Mouse (Mus musculus) adrenal gland, adult 2 months (tissue): ENCODE measurements around the gene Fxyd3. TPM values are rescaled to one million over a fixed set of nuclear protein-coding genes. Genes with fewer than 3 reads are reported as not detected.
A peak's percentile ranks its signal among the peaks of the same experiment; 100 is the strongest.

Source experiments
- DNase-seq: peaks from one replicate; pipeline ENCODE4 v3.0.0; 2021
- polyA plus RNA-seq: library from polyadenylated mRNA; depleted of rRNA; stranded (reverse); fragments of >200 nt; gene quantifications from 2 replicates; pipeline ENCODE4 v1.2.3, GENCODE M21; 2012
- total RNA-seq, 2 experiments: library from RNA; stranded (reverse); gene quantifications; 2 replicates each; pipeline ENCODE4 v1.2.3; 2021

Gene Fxyd3
- total and polyA plus RNA-seq, 3 experiments = 0.04 to 3.4 (median 1.3) TPM

DNA sequence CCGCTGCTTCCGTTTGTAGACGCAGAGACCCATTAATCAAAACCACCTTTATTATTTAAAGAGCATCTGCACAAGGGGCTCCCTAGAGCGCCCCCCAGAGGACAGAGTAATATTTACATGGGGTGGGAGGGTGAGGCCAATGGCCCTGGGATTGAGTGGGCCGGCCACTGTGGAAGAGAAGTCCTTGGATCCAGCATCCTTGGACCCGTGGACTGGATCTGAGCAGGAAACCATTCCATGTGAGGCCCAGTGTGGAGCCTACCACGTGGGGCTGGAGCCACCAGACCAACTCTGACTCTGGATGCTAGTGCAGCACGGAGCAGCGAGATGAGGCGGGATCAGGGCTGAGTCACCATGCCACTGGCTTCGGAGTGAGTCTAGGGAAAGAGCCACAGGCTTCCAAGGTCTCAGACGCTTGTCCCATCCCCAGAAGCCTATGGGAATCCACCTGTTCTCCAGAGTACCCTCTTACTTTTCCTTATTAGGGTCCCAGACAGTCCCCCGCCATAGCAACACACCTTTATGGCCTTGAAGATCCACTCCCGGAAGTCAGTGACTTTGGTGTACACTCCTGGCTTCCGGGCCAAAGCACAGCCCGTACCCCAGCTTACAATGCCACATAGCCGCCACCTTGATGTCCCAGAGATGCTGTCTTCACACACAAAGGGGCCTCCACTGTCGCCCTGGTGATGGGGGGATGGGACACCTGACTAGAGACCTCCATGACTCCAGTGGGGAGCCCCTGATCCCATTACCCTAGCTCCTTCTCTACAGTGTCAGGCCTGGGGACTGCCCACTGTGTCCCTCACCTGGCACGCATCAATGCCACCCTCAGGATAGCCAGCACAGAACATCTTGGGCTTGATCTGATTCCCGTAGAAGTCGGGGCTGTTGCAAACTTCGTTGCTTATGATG is 22.4 kb upstream of the Fxyd3 start:
- peak; percentile 81 for DNase-seq

DNA sequence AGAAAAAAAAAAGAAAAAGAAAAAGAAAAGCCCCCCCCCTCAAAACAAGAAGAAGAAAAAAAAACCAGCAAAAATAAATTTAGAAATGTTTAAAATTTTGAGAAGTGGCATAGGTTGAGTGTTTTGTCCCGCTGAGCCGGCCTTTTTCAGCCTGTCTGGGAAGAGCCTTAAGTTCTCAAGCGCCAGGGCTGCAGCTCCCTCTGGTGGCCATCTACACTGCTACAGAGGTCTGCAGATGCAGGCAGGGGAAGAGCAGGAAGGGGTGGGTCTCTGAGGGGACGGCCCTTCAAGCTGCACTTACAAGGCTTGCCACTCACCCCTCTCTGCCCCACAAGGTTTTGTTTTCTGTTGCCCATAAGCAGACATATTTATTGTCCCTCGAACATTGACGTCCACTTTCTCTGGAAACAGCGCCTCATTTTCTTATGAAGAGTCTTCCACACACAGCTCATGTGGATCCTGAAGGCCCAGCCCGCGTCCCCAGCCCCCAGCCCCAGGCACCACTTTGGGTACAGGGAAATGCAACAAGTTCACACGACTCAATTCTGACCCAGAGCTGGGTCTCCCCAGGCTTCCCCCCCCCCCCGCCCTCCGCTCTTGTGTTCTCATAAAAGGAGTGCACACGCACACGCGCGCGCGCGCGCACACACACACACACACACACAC is 21.2 kb upstream of the Fxyd3 start:
- peak; percentile 89 for DNase-seq

DNA sequence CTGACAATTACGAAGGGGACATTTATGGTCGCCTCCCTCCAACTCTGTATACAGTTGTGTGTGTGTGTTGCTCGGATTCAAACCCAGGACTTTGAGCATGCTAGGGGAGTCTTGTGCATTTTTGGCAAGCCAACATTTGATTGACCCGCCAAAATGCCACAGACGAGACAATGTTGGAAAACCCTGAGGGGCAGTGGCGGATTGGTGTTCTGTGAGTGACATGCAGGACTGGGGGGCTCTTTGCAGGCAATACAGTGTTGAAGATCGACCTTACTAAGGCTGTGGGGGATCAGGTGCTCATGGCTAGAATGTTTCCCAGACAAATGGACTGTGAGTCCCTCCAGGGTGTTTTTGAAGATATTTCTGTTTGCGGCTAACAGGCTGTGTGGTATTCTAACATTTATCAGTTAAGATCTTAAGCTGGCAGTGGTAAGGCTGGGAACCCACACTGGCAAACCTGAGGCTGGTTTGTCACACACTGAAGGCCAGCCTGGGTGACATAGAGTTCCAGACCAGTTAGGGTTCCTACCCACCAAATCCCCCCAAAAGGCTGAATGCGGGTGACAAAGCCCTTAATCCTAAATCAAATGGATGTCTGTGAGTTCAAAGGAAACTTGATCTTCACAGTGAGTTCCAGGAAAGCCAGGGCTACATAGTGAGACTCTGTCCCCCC is 20.5 kb upstream of the Fxyd3 start:
- DNase-seq = no peak

DNA sequence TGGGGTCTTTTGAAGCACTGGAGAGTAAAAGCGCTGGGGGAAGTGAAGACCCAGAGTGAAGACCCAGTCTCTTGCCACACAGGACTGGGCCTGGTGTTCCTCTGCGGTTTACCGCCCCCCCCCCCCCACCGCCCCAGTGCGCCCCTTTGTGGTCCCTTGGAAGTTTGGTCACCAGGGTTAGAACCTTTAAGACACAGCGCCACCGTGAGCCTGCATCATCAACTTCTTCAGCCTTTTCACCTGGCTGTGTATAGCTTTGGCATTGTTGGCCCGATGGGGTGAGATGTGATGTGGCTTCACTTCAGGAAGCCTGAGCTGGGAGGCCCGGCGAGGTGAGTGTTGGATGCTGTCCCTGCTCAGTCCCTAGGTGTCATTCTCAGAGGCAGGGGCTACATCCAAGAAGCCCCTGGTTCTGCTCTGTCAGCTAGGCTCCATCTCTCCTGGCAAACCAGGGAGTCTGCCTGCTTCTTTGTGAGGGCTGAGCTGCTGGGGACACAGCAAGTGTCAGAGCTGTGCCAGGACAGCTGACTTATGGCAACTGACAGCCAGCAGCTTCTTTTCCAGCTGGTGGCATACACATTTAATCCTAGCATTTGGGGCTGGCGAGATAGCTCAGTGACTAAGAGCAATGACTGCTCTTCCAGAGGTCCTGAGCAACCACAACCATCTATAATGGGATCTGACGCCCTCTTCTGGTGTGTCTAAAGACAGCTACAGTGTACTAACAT is 18.4 kb upstream of the Fxyd3 start:
- DNase-seq = no peak

DNA sequence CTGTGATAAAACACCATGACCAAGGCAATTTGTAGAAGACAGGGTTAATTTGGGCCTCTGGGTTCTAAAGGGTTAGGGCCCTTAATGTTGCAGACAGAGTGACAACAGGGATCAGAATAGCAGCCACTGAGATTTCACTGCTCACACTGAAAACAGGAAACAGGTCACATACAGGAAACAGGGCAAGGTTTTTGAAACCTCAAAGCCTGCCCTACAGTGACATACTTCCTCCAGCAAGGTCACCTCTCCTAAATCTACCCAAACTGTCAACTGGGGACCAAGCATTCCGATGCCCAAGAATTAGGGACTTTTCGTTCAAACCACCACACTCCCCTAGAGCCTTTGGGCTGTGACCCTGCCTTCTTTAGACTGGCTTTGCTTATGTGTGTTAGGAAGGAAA is 13.2 kb upstream of the Fxyd3 start:
- DNase-seq = no peak

DNA sequence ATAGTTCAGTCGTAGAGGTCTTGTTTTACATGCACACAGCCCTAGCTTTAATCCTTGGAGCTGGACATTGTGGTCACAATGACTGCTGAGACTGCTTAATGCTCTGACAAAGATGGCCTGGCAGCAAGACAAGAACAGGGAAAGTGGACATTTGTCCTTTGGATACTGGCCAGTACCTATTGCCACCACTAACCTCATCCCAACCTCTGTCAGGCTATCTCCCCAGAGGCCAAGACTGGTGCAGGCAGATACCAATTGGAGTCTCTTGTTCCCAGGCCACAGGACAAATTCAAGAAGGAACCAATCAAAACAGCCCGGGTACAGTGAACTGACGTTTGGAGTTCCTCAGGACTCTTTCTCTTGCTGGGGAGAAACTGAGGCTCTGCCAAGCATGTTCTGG is 11.7 kb upstream of the Fxyd3 start:
- DNase-seq = peak; percentile 38

DNA sequence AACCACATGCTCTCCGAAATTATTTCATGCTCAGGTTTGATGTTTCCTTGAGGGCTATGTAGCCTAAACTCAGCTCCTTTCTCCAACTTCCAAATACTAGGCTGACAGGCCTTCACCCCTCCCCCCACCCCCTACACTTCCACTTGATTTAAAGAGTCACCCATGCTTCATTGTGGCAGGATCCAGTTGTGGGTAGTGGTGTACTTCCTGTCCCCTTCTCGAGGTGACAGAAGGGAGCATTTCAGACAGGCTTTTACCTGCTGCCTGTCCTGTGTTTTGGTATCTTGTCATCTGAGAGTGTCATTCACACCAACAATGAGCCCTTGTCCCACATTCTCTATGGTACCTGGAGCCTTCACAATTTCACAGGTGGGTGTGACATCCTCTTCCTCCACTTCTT is 10.8 kb upstream of the Fxyd3 start:
- no peak for DNase-seq

DNA sequence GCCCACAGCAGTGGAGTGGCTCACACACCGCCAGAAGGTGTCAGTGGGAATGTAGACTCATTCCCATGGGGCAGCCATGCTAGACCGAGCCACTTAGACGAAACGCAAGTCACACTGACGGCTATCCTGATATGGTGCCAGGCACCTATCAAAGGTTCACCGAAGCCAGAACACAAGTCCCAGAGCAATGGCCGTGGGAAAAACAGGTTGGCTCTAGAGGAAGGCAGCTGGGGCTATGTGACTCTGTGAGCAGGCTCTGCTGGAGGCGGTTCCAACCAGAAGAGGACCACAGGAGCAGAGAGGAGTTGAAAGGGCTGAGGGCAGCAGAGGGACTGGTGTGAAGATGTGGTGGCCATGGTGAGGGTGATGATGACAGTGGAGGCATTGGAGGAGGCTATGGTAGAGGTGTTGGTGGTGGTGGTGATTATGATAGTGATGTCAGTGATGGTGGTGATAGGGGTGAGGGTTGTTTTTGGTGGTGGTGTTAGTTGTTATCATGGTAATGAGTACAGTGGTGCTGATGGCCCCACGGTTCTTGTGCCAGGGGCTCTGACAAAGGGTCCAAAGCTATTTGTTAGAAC is 9.8 kb upstream of the Fxyd3 start:
- no peak for DNase-seq

DNA sequence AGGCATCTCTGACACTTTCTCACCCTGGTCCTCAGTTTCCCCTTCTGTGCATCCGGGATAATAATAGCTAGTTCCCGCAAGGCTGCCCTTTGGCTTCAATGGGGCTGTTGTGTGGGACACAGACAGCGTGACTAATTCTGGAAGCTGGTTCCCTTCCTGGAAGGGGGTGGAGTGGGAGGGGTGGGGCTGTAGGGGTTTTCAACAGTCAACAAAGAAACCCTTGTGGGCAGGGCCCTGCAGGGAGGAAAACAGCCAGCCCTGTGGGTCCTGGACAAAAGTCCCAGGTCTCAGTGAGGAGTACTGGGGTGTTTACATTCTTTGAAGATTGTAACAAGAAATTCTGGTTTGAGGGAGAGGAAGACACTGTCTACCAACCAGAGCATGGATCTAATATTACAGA is 8.7 kb upstream of the Fxyd3 start:
- peak; percentile 56 for DNase-seq

DNA sequence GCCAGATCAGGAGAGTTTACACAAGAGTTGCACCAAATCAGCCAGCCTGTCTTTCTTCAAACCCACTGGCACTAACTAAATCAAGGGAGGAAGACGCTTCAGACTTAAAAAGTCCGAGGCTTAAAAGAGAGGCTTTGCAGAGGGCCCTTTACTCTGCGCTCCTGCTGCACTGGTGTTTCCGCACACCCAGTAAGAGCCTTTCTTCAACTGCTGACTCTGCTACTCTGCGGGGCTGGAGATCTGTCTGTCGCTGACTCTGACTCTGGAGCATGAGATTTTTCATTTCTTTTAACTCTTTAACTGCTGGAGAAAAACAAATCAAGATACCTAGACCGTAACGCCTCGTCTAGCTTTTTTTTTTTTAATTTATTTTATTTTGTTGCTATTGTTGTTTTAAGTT is 7.6 kb upstream of the Fxyd3 start:
- no peak for DNase-seq

DNA sequence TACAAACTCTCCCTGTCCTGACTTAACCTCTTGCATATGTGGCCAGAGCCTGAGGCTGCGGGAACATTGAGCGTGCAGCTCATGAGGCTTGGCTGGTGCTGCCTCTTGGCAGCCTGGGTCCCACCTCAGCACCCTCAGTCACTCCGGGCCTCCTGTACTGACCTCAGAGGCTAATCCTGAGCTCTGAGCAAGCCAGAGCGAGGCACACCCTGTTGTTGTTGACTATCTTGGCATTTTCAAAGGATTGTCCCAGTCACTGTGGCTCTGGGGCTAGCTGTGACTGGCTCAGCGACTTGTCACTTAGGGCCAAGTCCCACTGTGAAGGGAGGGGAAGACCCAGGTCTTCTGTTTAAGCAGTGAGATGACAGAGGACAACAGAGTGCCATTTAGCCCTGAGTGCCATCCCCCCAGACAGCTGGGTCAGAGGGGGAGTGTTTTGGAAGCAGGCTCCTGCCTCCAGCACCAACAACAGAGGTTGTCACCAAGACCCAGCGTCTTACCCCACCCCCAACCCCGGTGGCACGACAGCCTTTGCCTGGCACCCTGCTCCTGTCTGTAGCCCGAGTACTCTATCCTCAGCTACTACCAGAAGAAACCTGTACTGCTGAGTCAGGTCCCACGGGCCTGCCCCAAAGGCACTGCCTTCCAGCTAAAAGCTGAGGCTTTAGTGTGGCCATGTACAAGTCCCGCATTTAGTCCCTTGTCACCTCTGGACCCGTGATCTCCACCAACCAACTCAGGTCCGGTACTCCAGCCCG is 6.5 kb upstream of the Fxyd3 start:
- DNase-seq = peak; percentile 51

DNA sequence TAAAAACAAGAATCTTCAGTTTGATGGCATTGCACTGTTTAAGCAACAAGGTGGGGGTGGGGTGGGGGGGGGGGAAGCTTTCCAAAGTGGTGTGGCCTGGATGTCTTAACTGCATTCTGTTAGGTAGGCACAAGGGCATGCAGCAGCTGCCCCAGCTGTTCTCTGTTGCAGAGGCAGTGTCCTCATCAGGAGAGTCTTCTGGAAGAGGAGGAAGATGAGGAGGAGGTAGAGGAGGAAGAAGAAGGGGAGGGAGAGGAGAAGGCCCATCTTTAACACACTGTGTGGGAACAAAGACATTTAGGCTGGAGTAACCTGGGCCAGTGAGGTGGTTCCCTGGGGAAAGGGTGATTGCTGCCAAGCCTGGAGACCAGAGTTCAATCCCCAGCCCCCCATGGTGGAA is 5.6 kb upstream of the Fxyd3 start:
- DNase-seq = no peak

DNA sequence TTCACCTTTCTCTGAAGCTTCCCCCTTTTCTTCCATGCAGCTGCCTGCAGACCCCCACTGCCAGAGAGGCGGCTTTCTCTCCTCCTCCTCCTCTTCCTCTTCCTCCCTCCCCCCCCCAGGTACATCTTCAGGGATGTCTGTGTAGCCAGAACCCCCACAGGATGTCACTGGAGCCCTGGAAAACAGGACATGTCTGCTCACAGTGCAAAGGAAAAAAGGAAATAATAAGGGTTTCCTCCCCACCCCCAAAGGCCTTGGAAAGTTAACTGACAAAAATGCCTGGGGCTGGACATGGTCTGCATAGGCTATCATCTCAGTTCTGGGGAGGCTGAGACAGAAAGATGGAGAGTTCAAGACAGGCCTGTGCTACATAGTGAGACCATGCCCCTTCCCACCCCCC is 4.6 kb upstream of the Fxyd3 start:
- DNase-seq = no peak

DNA sequence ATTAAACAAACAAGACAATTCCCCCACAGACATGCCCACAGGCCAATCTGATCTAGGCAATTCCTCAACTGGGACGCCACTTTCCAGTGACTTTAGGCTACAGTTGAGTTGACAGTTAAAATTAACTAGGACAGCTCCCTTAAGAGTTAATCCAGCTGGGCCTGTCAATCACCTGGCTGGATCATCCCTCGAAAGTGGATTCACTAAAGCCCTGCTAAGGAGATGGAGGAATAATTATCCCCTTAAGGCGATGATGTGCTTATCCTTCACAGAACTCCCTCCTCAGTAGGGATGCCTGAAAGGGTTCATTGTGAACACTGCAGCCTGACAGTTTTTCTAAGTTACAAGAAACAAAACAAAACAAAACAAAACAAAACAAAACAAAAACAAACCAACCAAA is 4.1 kb upstream of the Fxyd3 start:
- no peak for DNase-seq

DNA sequence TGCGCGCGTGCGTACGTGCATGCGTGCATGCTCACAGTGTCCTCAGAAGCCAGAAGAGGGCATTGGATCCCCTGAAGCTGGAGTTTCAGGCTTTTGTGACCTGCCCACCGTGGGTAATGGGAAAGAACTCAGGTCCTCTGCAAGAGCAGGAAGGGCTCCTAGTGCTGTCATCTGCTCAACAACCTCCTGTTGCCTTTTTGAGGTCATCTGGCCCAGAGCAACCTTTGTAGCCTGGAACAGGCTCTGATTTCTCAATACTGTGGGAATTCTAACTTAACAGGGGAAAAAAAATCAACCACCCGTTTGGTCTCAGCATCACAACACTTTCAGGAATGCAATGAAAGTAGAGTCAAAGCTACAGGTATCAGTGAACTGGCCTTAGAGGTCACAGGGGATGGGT is 3.2 kb upstream of the Fxyd3 start:
- no peak for DNase-seq

DNA sequence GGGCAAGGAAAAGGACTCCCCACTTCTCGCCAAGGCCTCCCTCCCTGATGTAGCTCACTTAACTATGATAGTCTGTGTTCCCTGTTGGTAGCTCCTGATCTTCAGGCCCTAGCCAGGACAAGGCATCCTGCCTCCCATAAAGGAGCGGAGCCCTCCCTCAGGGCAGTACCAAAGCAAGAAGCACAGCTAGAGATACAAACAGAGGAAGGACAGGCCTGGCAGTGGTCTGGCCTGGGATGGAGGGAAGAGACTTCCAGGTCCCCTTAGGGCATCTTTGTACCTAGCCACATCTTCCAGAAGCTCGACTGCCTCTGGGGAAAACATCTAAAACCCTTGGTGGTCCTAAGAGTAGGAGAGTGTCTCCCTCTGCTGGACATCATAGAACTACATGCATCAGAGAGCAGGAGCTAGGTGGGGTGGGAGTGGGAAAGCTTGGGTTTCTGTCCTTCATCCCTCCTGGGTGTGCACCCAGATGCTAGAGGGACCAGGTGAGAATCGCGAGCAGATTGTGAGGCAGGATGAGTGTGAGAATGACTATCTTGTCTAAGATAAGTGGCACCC is 1.5 kb upstream of the Fxyd3 start:
- DNase-seq = no peak

DNA sequence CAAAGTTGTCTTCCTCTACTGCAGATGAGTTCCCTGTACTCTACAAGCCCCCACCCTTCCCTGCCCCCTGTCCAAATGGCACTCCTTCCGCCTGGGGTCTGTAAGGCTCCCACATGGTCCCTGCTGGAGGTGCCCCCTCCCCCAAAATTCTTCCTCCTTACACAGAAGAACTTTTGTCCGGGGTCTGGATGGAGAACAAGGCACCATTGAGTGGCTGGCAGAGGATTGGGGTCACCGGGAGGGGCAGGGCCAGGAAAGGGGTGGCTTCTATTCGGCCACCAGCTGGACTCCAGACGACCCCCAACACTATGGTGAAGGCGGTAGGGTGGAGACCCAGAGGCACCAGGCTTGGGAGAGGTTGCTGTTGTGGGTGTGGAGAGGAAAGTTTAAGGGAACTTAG is 966 bp upstream of the Fxyd3 start:
- no peak for DNase-seq

DNA sequence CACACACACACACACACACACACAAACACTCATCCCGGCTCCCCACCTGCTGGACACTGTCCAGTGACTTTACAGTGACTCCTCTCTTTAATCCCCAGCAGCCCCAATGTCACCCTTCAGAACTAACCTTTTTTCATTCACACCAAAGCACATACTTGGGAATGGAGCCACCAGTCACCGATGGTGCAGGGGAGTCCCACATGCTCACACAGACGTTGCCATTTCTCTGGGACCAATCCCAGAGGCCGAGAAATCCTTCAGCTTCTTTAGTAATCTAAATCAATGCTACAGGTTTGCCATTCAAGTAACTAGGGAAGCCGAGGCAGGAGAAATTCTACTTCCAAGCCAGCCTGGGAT is 1.8 kb downstream of the Fxyd3 start:
- no peak for DNase-seq

DNA sequence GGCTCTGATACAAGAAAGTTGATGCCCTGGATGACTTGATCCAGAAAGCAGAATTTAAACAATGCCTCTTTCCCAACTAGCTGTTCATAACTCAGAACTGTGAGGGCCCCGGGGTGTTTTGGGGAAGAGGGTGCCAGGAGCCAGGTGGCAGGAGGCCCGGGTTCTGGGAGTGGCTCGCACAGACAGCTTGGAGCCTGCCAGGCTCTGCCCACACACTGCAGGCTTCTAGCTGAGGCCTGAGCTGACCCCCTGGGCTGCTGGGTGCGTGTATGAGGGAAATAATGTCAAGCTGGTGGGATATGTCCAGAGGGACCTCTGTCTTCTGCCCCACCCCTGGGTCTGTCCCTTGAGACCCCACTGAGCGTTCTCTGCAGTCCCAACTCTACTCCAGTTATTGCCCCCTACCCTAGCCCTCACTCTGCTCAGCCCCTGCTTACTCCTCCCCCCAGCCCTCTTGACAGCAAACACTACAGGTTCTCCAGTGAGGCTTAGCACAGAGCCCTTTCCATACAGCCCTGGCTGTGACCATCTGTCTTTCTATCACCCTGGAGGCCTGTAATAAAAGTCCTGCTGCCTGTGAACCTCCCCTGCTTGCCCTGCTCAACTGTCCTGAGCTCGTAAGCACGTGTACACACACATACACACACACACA is 2.3 kb downstream of the Fxyd3 start:
- DNase-seq = peak; percentile 17

DNA sequence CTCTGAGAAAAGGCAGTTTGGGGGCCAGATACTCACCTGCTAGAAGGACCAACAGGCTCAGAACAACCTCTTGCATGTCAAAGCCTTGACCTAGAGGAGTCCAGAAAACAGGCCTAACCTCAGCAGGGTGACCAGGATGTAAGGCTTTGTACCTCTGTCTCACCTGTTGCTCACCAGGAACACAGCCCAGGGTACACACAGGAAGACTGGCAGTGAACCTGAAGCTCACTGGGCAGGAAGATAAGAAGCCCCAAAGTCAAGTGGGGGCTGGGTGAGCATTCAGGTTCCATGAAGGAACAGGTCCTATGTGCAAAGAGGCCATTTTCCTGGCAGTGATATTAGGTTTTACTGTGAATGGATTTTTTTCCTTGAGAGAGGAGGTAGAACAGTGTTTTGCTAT is 3.0 kb downstream of the Fxyd3 start:
- no peak for DNase-seq

DNA sequence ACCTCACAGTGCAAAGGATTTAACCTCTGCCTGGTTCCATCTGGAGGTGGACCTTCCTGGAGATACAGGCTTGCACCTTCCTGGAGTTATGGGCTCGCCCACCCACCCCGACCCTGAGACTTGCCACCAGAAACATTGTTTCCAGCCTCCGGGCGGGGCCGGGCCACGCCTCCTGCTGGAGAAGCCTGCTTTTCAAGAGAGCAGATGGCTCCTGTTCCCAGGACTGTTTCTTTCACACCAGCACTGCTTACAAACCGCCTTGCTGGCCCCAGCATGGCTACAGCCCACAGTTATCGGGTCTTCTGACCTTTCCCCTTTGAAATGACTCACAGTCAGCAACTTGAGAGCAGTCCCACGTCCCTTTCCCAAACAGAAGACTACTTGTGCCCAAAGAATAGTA is 4.2 kb downstream of the Fxyd3 start:
- no peak for DNase-seq
